Mouse (Mus musculus) bone marrow macrophage, adult 2 months (primary cell): ENCODE measurements at regions not wholly inside any gene's neighbourhood (a gene's known extent, or its start where the extent isn't known, plus 50 kb on each side); places are given as distances from the start of the nearest gene placed in this dataset.

Experiments
- CTCF ChIP-seq: IDR thresholded peaks from 2 replicates; pipeline ENCODE4 v1.5.1; 2012; ENCODE audit warnings: low read depth, mild to moderate bottlenecking, low read length, moderate library complexity
- POLR2A ChIP-seq: IDR thresholded peaks from 2 replicates; pipeline ENCODE4 v1.6.1; 2012; ENCODE audit warnings: mild to moderate bottlenecking, low read depth, low read length, borderline replicate concordance

DNA sequence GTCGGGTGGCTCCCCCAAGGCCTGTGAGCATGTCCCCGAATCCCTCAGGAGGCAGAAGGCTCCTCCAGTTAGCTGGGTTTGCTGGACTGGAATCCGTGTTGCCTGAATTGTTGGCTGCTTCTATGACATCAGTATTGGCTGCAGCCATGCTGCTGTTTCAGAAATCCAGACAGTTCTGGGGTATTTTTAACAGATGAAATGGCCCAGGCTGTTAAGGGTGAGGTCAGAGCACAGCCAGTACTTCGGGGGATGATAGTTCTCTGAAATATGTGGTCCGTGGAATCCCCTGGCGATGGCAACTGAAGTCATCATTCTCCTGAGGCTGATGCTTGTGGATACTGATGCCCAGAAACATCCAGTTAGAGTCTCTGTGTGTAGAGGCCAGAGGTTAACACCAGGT is 80.7 kb downstream of the Slc30a10 start:
- no peak for TF ChIP-seq CTCF
- TF ChIP-seq POLR2A = no peak
